Mouse (Mus musculus): ENCODE measurements at regions not wholly inside any gene's neighbourhood (a gene's known extent, or its start where the extent isn't known, plus 50 kb on each side); places are given as distances from the start of the nearest gene placed in this dataset.

DNA sequence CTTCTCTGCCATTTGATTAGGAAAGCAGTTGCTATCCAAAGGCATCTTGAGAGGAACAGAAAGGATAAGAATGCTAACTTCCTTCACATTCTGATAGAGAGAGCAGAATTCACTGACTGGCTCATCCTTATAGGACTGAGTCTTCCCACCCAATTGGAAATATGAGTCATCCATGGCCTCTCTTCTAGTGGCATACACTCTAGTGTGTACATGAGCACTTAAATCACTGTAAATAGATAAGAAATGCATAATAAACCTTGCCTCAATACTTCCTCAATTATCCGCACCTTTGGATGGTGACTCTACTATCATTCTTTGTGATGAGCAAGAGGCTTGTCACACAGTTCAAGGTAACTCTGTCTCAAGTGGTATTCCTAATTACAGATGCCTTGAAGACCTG is 69.5 kb downstream of the Cdca7 start:
- TF ChIP-seq CTCF (IDR thresholded peaks at IDR 0.05) (no peak), EP300 (IDR thresholded peaks at IDR 0.05) (no peak)
